Mouse (Mus musculus): ENCODE results near the gene Scamp5.

Gene Scamp5

DNA sequence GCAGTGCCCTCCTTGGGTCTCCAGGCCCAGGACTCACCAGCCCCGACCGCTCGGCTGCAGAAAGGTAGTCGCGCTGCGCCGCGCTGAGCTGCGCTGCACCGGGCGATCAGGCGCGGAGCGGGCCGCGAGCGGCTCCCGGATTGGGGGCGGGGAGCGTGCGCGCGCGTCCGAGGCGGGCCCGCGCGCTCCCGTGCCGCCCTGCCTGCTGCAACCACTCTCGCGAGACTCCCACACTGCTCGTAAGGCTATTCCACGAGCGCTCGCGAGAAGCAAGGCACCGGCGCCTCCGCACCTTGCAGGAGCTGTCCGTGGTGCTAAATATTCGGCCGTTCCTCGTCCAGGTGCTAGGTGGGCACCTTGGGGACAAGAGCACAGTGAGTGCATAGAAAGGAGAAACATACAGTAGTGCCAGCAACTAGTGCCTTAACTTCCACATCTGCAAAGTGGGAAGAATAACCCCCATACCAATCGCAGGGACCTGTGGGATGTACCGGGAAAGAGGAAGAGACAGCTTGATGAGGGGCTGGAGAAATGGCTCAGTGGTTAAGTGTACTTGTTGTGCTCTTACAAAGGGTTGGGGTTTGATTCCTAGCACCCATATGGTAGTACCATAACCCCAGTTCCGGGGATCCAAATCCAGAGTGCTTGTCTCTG is at the start of gene Scamp5:
Gene Scamp5 (minus strand): TSS at position 165 of the 654 bp plus-strand sequence.
- DNase-seq (ENCODE audit: low read depth, low spot score): peak; percentile 97

DNA sequence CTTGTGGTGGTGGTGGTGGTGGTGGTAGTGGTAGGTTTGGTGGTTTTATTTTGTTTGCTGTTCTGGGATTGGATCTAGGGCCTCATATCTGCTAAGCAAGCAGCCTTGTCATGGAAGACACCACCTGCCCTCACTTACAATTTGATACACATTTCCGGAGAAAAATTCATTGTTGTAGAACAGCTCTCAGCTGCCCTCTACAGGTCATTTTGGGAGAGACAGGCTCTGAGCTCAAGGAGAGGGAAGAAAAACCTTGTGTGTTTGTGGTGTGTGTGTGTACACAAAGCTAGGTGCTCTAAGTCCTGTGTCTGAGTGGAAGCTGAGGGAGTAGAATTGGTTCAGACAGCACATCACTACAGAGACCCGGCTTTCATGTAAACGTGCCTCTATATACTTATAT is 49.3 kb upstream of the Scamp5 start:
- peak; percentile 67 for DNase-seq (ENCODE audit: low read depth, low spot score)

DNA sequence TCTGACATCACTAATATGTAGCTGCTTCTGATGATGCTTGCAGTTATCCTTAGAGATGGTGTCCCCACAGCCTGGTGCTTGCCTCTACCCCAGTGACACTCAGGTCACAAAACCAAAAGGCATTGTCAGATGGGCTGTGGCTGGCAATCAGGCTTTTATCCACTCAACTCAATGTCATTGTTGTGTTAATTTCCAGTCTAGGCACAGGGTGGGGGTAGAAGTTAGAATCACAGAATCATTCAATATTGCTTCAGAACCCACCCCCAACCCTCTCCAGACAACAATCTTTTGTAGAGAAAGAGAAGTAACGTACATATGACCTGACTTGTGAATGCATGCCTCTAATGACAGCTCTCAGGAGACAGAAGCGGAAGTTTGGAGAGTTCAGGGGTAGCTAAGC is 42.7 kb upstream of the Scamp5 start:
- peak; percentile 92 for DNase-seq (ENCODE audit: low read depth, low spot score)

DNA sequence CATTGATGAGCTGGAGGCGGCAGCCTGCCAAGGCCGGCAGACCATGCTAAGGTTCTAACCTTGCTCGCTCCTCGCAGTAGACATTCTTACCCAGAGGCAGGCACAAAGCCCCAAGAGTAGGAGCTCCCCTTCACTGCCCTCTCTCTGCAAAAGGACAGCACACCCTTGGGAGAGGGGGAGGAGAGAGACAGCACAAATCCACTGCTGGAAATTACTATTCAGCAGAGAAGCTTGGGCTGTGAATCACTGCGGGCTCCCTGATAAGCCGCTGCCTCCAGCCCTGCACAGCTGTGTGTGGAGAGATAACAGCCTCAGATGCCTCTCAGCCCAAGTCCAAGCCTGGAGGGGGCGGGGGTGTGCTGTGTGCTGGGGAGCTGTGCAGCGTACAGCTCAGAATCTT is 37.8 kb upstream of the Scamp5 start:
- no peak for DNase-seq (ENCODE audit: low read depth, low spot score)

DNA sequence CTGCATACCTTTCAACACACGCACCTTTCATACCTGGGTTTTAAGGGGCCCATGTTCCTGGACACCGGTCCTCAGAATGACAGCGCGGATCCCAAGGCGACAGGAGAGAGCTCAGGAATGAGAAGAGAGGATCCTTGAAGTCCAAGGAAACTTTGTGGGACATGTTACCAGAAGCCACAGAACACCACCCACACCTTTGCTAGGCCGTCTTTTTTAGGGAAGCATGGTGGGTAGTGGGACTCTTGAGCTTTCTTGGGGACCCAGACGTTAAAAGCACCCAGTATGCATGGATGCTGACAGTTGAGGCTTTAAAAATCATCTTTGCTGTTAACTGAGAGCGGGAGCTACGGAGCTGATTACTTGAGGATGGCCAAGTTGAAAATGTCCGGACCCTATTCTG is 37.0 kb upstream of the Scamp5 start:
- DNase-seq (ENCODE audit: low read depth, low spot score): no peak

DNA sequence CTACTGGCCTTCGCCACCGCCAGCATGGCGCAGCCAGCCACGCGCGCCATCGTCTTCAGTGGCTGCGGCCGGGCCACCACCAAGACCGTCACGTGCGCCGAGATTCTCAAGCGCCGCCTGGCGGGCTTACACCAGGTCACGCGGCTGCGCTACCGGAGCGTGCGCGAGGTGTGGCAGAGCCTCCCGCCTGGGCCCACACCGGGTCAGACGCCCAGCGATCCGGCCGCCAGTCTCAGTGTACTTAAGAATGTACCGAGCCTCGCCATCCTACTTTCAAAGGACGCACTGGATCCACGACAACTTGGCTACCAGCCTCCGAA is 36.5 kb upstream of the Scamp5 start:
- DNase-seq (ENCODE audit: low read depth, low spot score): peak; percentile 84

DNA sequence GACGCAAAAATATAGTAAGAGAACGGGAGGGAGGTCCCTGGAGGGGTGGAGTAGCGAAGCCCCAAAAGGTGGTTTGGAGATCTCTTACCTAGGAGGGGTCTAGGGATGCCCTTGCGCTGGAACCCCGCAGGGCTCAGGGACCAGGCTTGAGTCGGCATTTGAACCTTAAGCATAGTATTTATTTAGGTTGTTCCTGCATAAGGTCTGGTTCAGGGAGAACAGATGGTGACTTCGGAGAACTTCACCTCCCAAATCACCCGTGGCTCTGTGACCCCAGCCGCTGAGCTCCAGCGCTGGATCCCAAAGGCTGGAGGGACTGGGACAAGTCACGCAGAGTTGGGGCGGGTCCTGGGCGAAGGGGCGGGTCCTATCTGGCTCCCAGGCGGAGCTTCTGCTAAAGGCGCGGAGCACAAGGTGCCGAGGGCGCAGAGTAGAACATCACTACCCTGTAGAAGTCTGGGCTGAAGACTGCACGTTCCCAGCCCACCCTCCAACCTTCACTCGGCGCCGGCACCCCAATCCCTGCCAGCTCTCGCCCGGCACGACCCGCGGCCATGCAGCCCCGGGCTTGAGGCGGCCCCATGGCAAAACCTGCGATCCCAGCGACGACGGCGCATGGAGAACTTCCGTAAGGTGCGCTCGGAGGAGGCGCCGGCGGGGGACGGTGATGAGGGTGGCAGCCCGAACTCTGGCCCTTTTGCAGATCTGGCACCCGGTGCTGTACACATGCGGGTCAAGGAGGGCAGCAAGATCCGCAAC is 35.9 kb upstream of the Scamp5 start, which contains the start of gene Rpp25:
Gene Rpp25 (plus strand): TSS at position 405 of the 759 bp plus-strand sequence.
- DNase-seq (ENCODE audit: low read depth, low spot score): peak; percentile 85

DNA sequence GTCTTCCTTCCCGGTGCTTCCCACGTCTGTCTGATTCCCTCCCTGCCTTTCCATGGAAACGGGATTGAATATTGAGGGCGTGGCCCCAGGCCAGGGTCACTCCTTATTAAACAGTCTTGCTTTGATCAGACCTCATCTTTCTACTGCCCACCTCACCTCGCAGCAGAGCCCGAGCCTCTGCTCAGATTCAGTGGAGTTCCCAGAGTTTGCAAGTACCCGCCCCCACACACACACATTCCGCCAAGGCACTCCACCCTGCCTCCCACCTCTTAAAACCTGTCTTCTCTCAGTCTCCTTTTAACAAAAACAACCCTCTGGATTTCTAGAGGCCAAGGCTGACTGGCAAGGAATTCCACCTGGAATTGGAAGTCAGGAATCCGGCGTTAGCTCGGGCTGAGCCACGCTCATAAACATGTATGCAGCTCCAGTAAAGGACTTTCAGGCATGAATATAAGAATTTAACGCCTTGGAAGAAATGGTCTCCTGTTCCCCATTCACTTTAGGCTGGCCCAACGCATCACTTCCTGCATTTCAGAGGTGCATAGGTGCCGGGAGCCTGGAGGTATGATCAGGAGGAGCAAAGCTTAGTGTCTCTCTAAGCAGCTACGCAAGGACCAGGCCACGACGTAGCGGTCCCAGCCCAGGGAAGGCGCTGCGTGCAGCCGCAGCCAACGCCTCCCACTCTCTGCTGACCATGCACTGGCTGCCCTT is 35.2 kb upstream of the Scamp5 start:
- DNase-seq (ENCODE audit: low read depth, low spot score): peak; percentile 52

DNA sequence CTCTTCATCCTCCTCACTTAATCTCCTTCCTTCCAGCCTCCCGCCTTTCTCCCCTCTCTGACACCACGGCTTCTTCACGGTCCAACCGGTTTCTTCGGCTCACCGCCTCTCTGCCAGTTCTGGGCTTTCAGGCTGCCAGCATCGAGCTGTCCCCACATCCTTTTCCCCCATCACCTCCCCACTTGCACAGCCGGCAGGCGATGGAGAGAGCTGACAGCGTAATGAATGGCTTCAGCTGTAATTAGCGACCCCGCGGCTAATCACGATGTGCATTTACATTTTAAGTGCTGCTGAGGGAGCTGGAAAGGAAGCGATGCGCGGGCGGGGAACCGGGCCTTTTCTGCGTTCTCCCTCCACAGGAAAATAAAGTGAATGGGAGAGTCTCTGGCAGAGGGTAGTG is 34.0 kb upstream of the Scamp5 start:
- DNase-seq (ENCODE audit: low read depth, low spot score): no peak

DNA sequence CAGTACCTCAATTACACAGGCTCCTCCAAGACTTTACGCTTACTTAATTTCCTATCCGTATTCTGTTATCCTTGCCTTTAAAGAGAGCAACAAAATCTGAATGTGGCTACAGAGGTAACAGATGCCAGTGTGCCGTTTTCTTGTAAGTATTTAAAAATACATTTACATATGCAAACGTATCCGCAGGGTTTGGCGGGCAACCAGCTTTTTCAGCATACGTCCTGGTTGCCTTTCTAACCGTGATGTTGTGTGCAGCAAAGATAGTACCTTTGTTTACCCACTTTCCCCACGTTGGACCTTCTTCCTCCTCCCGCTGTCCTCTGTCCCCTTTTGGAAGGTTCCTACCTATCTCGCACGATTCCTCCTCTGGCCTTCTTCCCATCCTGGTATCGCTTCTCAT is 33.6 kb upstream of the Scamp5 start:
- DNase-seq (ENCODE audit: low read depth, low spot score): no peak

DNA sequence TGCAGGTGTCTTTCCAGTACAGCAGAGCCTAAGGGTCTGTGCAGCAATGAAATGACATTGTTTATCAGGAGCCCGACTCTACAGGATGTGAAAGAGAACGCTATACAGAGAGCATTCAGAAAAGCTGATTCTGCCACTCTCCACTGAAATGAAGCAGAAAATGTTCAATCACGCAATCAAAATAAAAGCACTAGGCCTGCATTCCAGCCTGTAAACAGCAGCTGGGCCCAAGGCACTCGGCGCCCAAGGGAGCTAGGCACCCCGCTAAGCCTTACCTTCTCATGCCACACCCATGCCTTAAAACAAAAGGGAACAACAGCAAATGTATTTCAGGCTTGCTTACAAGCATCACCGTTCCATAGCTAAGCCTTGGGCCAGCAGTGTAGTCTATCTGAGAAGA is 30.7 kb upstream of the Scamp5 start:
- no peak for DNase-seq (ENCODE audit: low read depth, low spot score)

DNA sequence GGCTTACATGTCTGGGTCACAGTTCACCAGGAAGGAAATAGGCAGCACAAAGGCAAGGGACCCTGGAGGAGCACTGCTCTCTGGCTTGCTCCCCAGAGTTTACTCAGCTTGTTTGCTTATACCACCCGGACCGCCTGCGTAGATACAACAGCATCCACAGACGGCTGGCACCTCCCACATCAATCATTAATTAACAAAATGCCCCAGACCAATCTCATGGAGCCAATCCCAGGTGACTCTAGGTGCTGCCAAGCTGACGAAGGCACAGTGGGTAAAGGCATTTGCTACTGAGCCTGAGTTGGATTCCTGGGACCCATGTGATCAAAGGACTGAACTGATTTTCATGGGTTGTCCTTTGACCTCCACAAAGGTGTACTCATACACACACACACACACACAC is 29.4 kb upstream of the Scamp5 start:
- no peak for DNase-seq (ENCODE audit: low read depth, low spot score)

DNA sequence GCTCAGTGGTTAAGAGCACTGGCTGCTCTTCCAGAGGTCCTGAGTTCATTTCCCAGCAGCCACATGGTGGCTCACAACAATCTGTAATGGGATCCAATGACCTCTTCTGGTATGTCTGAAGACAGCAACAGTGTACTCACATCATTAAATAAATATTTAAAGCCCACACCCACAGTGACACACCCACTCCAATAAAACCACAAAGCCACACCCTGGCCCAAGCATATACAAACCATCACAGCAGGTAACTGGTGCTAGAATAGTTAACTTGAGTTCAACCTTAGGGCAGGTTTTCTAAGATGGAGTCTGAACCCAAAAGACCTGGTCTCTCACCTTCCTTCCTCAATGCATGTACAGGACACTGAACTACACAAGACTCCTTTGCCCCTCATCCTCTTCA is 27.1 kb upstream of the Scamp5 start:
- DNase-seq (ENCODE audit: low read depth, low spot score): peak; percentile 85

DNA sequence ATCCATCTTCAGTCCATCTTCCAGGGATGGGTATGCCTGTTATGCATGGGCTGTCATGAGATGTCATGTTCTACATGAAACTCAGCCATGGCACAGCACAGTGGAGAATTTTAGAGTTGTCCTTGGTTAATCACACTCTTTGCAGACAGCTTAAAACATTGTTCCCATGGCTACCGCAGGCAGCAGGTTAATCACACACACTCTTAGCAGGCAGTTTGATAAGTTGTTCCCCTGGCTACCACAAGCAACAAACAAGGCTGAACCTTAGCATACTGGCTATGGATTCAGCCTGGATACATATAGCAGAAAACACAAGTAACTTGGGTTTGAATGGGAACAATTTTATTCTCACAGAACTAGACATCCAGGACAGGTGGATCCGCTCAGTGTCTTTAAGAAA is 25.7 kb upstream of the Scamp5 start:
- DNase-seq (ENCODE audit: low read depth, low spot score): no peak

DNA sequence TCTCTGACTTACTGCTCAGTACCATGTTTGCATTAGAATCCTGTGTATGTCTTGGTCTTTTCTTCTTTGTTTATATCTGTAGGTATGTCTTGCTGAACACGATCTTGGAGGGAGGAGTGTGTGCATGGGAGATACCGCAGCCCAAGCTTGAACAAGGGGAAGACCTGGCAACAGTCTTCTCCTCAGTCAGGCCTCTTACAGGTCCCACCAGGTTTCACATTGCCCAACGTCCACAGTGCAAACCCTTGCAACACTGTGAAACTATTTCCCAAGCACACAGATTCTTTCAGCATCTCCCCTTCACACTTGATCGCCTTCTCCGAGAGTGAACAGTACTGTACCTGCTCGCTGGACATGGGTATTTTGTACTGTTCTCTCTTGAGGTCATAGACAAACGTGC is 19.9 kb upstream of the Scamp5 start:
- DNase-seq (ENCODE audit: low read depth, low spot score): no peak

DNA sequence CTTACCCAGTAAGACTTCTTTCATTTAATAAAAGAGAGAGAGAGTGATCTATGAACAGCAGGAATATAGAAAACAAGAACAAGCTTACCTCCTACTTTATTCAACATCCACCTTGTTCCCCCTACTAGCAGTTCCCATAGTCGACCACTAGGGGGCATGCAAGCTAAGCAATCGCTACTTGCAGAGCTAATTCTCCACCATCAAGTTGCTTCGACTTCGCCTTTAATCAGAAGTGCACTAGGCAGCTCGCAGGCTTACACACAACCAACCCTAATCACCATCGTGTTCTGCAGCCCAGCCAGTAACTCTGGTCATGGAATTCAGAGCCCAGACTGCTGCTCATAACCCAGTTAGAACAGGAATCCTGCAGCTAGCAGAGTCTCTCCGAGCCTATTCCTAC is 17.9 kb upstream of the Scamp5 start:
- peak; percentile 90 for DNase-seq (ENCODE audit: low read depth, low spot score)

DNA sequence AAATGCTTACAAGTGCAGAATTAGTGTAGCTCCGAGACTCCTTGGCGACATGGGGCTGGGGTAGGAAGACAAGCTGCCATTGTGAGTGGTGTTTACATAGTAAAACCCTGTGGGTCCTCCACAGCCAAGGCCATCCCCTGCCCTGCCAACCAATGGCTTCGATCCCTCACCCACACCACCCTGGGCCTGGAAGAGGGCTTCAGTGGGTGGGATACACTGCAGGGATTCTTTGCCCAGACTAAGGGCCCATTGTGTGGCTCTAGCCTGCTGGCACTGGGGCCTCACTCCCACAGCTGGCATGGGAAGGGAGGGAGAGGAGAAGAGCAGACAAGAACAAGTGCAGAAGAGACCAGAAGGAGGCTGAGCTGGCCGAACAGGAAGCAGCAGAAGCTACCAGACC is 1.1 kb upstream of the Scamp5 start:
- no peak for DNase-seq (ENCODE audit: low read depth, low spot score)

DNA sequence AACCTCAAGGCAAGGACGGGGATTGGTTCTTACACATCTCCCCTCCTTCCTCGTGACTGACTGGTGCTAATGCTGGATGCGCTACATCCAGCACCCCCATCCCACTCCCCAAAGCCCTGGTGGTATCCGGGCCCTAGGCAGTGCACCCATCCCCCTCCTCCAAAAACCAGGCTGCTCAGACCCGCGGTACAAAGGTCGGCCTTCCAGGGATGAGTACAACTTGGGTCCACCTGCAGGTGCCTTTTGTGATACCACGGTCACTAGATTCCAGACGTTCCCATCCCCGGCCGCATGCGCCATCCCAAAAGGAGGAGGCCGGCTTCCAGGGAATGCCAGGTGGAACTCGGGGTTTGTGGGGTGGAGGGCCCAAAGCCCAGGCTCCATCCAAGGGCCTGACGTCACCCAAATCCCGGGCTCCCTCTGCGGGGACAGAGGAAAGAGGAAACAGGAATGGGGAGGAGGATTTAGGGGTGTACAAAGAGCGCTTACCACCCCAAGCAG is 539 bp downstream of the Scamp5 start:
- peak; percentile 54 for DNase-seq (ENCODE audit: low read depth, low spot score)

DNA sequence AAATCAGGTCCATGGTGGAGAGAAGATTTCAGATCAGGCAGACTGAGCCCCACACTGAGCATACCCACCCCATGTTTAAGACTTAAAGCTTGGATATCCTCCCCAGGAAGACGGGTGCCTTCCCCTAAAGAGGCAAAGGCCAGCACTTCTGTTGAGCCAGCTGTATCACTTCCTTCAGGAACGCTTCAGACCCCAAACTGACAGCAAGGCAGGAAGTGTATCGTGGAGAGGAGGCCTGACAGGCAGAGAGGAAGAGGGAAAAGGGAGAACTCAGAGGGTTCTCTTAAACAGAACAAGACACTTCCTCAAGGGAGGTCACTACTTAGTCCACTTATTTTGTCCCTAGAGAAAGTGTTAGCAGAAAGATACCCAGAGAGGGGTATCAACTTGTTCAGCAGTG is 1.8 kb downstream of the Scamp5 start:
- no peak for DNase-seq (ENCODE audit: low read depth, low spot score)

DNA sequence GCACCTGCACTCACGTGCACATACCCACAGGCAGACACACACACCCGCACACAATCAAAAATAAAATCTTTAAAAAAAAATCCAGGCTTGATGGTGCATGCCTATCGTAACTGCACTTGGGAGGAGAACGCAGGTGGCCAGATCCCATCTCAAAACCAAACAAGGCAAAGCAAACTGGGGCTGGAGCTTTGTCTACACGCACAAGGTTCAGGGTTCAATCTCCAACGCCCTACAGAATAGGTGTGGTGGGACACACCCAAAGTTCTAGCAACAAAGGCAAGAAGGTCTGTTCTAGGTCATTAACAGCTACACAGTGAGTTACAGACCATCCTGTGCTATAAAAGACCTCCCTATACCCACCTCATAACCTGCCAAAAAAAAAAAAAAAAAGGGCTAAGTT is 5.0 kb downstream of the Scamp5 start:
- peak; percentile 71 for DNase-seq (ENCODE audit: low read depth, low spot score)

DNA sequence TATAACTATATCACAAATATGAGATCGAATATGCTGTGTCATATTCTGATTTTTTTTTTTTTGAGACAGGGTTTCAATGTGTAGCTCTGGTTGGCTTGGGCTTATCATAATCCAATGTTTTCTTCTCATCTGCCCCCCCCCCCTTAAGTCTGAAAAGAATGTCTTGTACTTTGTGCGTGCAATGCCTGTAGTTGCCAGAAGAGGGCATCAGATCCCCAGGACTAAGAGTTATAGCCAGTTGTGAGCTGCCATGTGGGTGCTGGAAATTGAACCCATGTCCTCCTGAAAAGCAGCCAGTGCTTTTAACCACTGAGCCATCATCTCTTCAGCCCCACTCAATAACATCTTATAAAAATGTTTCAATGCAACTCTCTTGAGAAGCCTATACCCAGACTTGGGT is 8.2 kb downstream of the Scamp5 start:
- peak; percentile 66 for DNase-seq (ENCODE audit: low read depth, low spot score)

DNA sequence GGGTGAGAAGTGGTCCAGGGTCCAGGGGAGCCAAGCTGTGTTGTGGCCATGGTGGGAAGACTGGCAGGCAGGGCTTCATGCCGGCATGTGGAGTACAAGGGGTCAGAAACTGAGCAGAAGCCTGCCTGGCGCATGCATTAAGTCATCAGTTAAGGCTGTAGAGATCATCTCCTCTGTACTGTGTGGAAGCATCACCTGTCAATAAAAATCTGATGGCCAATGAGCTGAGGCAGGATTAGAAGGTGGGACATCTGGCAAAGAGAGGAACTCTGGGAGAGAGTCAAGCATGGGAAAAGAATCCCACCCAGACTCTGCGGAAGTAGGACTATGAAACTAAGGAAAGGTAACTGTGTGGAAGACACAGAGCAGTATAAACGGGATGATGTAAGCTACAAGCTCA is 14.3 kb downstream of the Scamp5 start:
- DNase-seq (ENCODE audit: low read depth, low spot score): peak; percentile 50
